Mouse (Mus musculus) thymus, adult 2 months (tissue): ENCODE data around the gene Ifnar1.

ENCODE experiments used
- CTCF ChIP-seq: fragments of 200-500 bp; IDR thresholded peaks from 2 replicates; pipeline ENCODE4 v1.5.1; 2012; ENCODE audit warnings: mild to moderate bottlenecking, control low read depth, low read length, moderate library complexity, borderline replicate concordance; ENCODE audit not compliant: control insufficient read depth, poor library complexity, insufficient read depth; ENCODE audit errors: extremely low read depth
- POLR2A ChIP-seq: fragments of 200-500 bp; IDR thresholded peaks from 2 replicates; pipeline ENCODE4 v1.6.1; 2012; ENCODE audit warnings: mild to moderate bottlenecking, low read length, control low read depth, moderate library complexity; ENCODE audit not compliant: control insufficient read depth, poor library complexity, insufficient read depth; ENCODE audit errors: extremely low read depth

DNA sequence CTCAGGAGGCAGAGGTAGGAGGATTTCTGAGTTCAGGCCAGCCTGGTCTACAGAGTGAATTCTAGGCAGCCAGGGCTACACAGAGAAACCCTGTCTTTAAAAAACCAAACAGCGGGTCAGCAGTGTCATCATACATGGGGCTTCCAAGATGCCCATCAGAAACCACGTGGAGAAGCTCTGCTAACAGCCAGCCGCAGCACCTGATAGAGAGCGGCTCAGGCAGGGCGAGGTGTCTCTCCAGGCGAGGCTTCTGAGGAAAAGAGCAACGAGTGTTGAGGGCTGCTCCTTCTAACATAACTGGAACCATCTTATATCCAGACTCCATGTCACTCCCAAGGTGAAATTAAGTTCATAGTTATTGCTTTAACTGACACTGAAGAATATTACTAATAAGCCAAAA is 36.1 kb upstream of the Ifnar1 start:
- TF ChIP-seq CTCF: no peak
- TF ChIP-seq POLR2A: no peak
